Mouse (Mus musculus) testis, postnatal 14 days (tissue): ENCODE results near the gene Gm3182.
"Not testable (repeated sequence)": the region's sequence is repeated elsewhere in the genome, so short reads cannot be mapped to it uniquely, and the experiment has no call there.

Experiments used
- DNase-seq: peaks from one replicate; pipeline ENCODE4 v3.0.0; 2021; ENCODE audit warnings: low spot score

The Gm3182 gene

GRCm38 (mm10) chr14:4481445-4481844 is at the start of gene Gm3182:
Gene Gm3182, plus strand, starts transcription at chr14:4481745.
- not testable (repeated sequence) for DNase-seq

GRCm38 (mm10) chr14:4499425-4499824 is 17.9 kb downstream of the Gm3182 start:
- DNase-seq = not testable (repeated sequence)
